Mouse (Mus musculus): ENCODE data around the gene Rae1.

The Rae1 gene

GRCm38 (mm10) chr2:172999630-173000284 is at the start of gene Rae1:
Rae1 (plus strand) TSS chr2:173000117.
- in situ Hi-C loops (cut with MboI, MseI), result loop anchor here (5.0 kb wide), 1 partner anchor 83 kb away; no protein-coding TSS in a partner anchor

GRCm38 (mm10) chr2:172950119-172950676 is 49.7 kb upstream of the Rae1 start:
- in situ Hi-C loops (cut with MboI, MseI), result no loop called here

GRCm38 (mm10) chr2:172950722-172951121 is 49.2 kb upstream of the Rae1 start:
- in situ Hi-C loops (cut with MboI, MseI), result no loop called here

GRCm38 (mm10) chr2:172951976-172952375 is 47.9 kb upstream of the Rae1 start:
- in situ Hi-C loops (cut with MboI, MseI), result no loop called here

- in situ Hi-C loops (cut with MboI, MseI), result no loop called here
Measured at GRCm38 (mm10) chr2:172958579-172958978, 41.3 kb upstream of the Rae1 start.

GRCm38 (mm10) chr2:172959006-172959768 is 40.7 kb upstream of the Rae1 start:
- in situ Hi-C loops (cut with MboI, MseI), result no loop called here

- in situ Hi-C loops (cut with MboI, MseI), result no loop called here
Measured at GRCm38 (mm10) chr2:172960350-172960749, 39.6 kb upstream of the Rae1 start.

GRCm38 (mm10) chr2:172961211-172961610 is 38.7 kb upstream of the Rae1 start:
- in situ Hi-C loops (cut with MboI, MseI), result no loop called here

GRCm38 (mm10) chr2:172965249-172965648 is 34.7 kb upstream of the Rae1 start:
- in situ Hi-C loops (cut with MboI, MseI), result no loop called here

GRCm38 (mm10) chr2:172966480-172966879 is 33.4 kb upstream of the Rae1 start:
- in situ Hi-C loops (cut with MboI, MseI), result no loop called here

GRCm38 (mm10) chr2:172971865-172972264 is 28.1 kb upstream of the Rae1 start:
- in situ Hi-C loops (cut with MboI, MseI), result no loop called here

- in situ Hi-C loops (cut with MboI, MseI), result no loop called here
Measured at GRCm38 (mm10) chr2:172973806-172974565, 25.9 kb upstream of the Rae1 start.

GRCm38 (mm10) chr2:172974701-172975100 is 25.2 kb upstream of the Rae1 start:
- in situ Hi-C loops (cut with MboI, MseI), result no loop called here

GRCm38 (mm10) chr2:172975159-172975558 is 24.8 kb upstream of the Rae1 start:
- in situ Hi-C loops (cut with MboI, MseI), result no loop called here

- in situ Hi-C loops (cut with MboI, MseI), result no loop called here
Measured at GRCm38 (mm10) chr2:172976661-172977238, 23.2 kb upstream of the Rae1 start.

- in situ Hi-C loops (cut with MboI, MseI), result no loop called here
Measured at GRCm38 (mm10) chr2:172977409-172978130, 22.3 kb upstream of the Rae1 start, which contains the start of gene Spo11. Spo11 (plus strand) TSS chr2:172977700.

- in situ Hi-C loops (cut with MboI, MseI), result no loop called here
Measured at GRCm38 (mm10) chr2:172978131-172978633, 21.7 kb upstream of the Rae1 start.

- in situ Hi-C loops (cut with MboI, MseI), result no loop called here
Measured at GRCm38 (mm10) chr2:172979666-172980345, 20.1 kb upstream of the Rae1 start.

GRCm38 (mm10) chr2:172982776-172983561 is 16.9 kb upstream of the Rae1 start:
- in situ Hi-C loops (cut with MboI, MseI), result no loop called here

Data from regulatory T cell (primary cell).